Mouse (Mus musculus): ENCODE results near the gene Gm1604a.
"Not testable (repeated sequence)": the region's sequence is repeated elsewhere in the genome, so short reads cannot be mapped to it uniquely, and the experiment has no call there.

GRCm38 (mm10) chr17:7116265-7116664 is 90.9 kb downstream of the Gm1604a start:
- TF ChIP-seq TCF12 (IDR thresholded peaks at IDR 0.05; ENCODE audit: insufficient read depth, poor library complexity, severe bottlenecking); REST (IDR thresholded peaks at IDR 0.05; ENCODE audit: insufficient read depth, insufficient read length); POLR2A (IDR thresholded peaks at IDR 0.05; ENCODE audit: insufficient read length, low read depth); MAX (IDR thresholded peaks at IDR 0.05; ENCODE audit: low read depth); USF1 (IDR thresholded peaks at IDR 0.05; ENCODE audit: low read depth); MYOD1 (IDR thresholded peaks at IDR 0.05; ENCODE audit: control insufficient read depth in 1 of 3, insufficient read length in 2 of 3, low read depth in 2 of 3); SRF (IDR thresholded peaks at IDR 0.05; ENCODE audit: control insufficient read depth, insufficient read length, low read depth); E2F4 (IDR thresholded peaks at IDR 0.05; ENCODE audit: insufficient read depth); POLR2AphosphoS2 (IDR thresholded peaks at IDR 0.05; ENCODE audit: insufficient read length, low read depth); CEBPB (IDR thresholded peaks at IDR 0.05; ENCODE audit: insufficient read depth, poor library complexity, severe bottlenecking): not testable (repeated sequence)

Measured in myocyte (in vitro differentiated cells).